Mouse (Mus musculus): ENCODE results near the gene Bclaf1. TPM values are rescaled to one million over a fixed set of nuclear protein-coding genes. Genes with fewer than 3 reads are reported as not detected.

Gene Bclaf1
- 103 and 105 TPM in 2 replicates for polyA plus RNA-seq (2015; fragmentation: Nextera tagmentation; extraction: Ambion mirVana)

- under 1% methylated on average over 84 of the region's 84 CpGs for WGBS
- no peaks in the 10 kb centered on the region for H3K36me3 ChIP-seq (ENCODE audit: control insufficient read depth, insufficient read depth, low read length)
- peak within 1 kb of the TSS; percentile 66 for H3K4me2 ChIP-seq (ENCODE audit: low read depth, low read length)
- no peaks in the 10 kb centered on the region for H3K27me3 ChIP-seq (ENCODE audit: control insufficient read depth, insufficient read depth, low read length)
- no peaks in the 10 kb centered on the region for H3K9me3 ChIP-seq (replicated peaks; ENCODE audit: control insufficient read depth, low read length)
- peak within 1 kb of the TSS; percentile 87 for H3K4me3 ChIP-seq (replicated peaks; ENCODE audit: low read length)
- H3K27ac ChIP-seq (ENCODE audit: low read length), result peak within 1 kb of the TSS; percentile 99
- H3K9ac ChIP-seq (ENCODE audit: low read length), result peak within 1 kb of the TSS; percentile 91
- H3K4me1 ChIP-seq (ENCODE audit: control insufficient read depth, insufficient read depth, low read length), result peaks cover 12% of the 10 kb centered on the region; the same call in 1 of the 2 replicates
- ATAC-seq (ENCODE audit: insufficient read depth, low FRiP score), result peak; percentile 99
Observed at GRCm38 (mm10) chr10:20311918-20312735, at the start of gene Bclaf1. Bclaf1 (plus strand) TSS chr10:20312469.

GRCm38 (mm10) chr10:20262896-20263295, 49.4 kb upstream of the Bclaf1 start:
- 87% methylated on average over 6 of the region's 6 CpGs for WGBS
- no peak overlapping the region for H3K27ac ChIP-seq (ENCODE audit: low read length)
- no peak overlapping the region for H3K4me2 ChIP-seq (ENCODE audit: low read depth, low read length)
- no peaks in the 10 kb centered on the region for H3K27me3 ChIP-seq (ENCODE audit: control insufficient read depth, insufficient read depth, low read length)
- no peaks in the 10 kb centered on the region for H3K4me1 ChIP-seq (ENCODE audit: control insufficient read depth, insufficient read depth, low read length)
- no peak overlapping the region for H3K4me3 ChIP-seq (replicated peaks; ENCODE audit: low read length)
- ATAC-seq (ENCODE audit: insufficient read depth, low FRiP score), result no peak
- no peaks in the 10 kb centered on the region for H3K9me3 ChIP-seq (replicated peaks; ENCODE audit: control insufficient read depth, low read length)
- H3K9ac ChIP-seq (ENCODE audit: low read length), result no peak overlapping the region
- no peaks in the 10 kb centered on the region for H3K36me3 ChIP-seq (ENCODE audit: control insufficient read depth, insufficient read depth, low read length)

- no peaks in the 10 kb centered on the region for H3K4me1 ChIP-seq (ENCODE audit: control insufficient read depth, insufficient read depth, low read length)
- H3K27ac ChIP-seq (ENCODE audit: low read length), result no peak overlapping the region
- no peak overlapping the region for H3K9ac ChIP-seq (ENCODE audit: low read length)
- no peaks in the 10 kb centered on the region for H3K36me3 ChIP-seq (ENCODE audit: control insufficient read depth, insufficient read depth, low read length)
- no peaks in the 10 kb centered on the region for H3K27me3 ChIP-seq (ENCODE audit: control insufficient read depth, insufficient read depth, low read length)
- H3K4me2 ChIP-seq (ENCODE audit: low read depth, low read length), result no peak overlapping the region
- no peak for ATAC-seq (ENCODE audit: insufficient read depth, low FRiP score)
- no peak overlapping the region for H3K4me3 ChIP-seq (replicated peaks; ENCODE audit: low read length)
- H3K9me3 ChIP-seq (replicated peaks; ENCODE audit: control insufficient read depth, low read length), result no peaks in the 10 kb centered on the region
- 93% methylated on average over 7 of the region's 7 CpGs for WGBS
Observed at GRCm38 (mm10) chr10:20264479-20264878, 47.8 kb upstream of the Bclaf1 start.

- WGBS, result 67% methylated on average over 10 of the region's 10 CpGs
Observed at GRCm38 (mm10) chr10:20267032-20267431, 45.2 kb upstream of the Bclaf1 start.

GRCm38 (mm10) chr10:20268945-20269344, 43.3 kb upstream of the Bclaf1 start:
- Histone ChIP-seq H3K36me3 (ENCODE audit: control insufficient read depth, insufficient read depth, low read length) (no peaks in the 10 kb centered on the region), H3K4me3 (replicated peaks; ENCODE audit: low read length) (no peak overlapping the region), H3K4me1 (ENCODE audit: control insufficient read depth, insufficient read depth, low read length) (no peaks in the 10 kb centered on the region), H3K27me3 (ENCODE audit: control insufficient read depth, insufficient read depth, low read length) (no peaks in the 10 kb centered on the region), H3K9me3 (replicated peaks; ENCODE audit: control insufficient read depth, low read length) (no peaks in the 10 kb centered on the region), H3K4me2 (ENCODE audit: low read depth, low read length) (no peak overlapping the region), H3K9ac (ENCODE audit: low read length) (no peak overlapping the region), H3K27ac (ENCODE audit: low read length) (no peak overlapping the region)
- 71% methylated on average over 7 of the region's 7 CpGs for WGBS
- no peak for ATAC-seq (ENCODE audit: insufficient read depth, low FRiP score)

More at GRCm38 (mm10) chr10:20267032-20267431, 45.2 kb upstream of the Bclaf1 start:
- H3K9ac ChIP-seq (ENCODE audit: low read length), result no peak overlapping the region
- H3K27ac ChIP-seq (ENCODE audit: low read length), result no peak overlapping the region
- H3K4me3 ChIP-seq (replicated peaks; ENCODE audit: low read length), result no peak overlapping the region
- ATAC-seq (ENCODE audit: insufficient read depth, low FRiP score), result no peak
- no peaks in the 10 kb centered on the region for H3K9me3 ChIP-seq (replicated peaks; ENCODE audit: control insufficient read depth, low read length)
- no peak overlapping the region for H3K4me2 ChIP-seq (ENCODE audit: low read depth, low read length)
- H3K36me3 ChIP-seq (ENCODE audit: control insufficient read depth, insufficient read depth, low read length), result no peaks in the 10 kb centered on the region
- no peaks in the 10 kb centered on the region for H3K27me3 ChIP-seq (ENCODE audit: control insufficient read depth, insufficient read depth, low read length)
- no peaks in the 10 kb centered on the region for H3K4me1 ChIP-seq (ENCODE audit: control insufficient read depth, insufficient read depth, low read length)

- Histone ChIP-seq H3K9me3 (replicated peaks; ENCODE audit: control insufficient read depth, low read length) (no peaks in the 10 kb centered on the region), H3K4me3 (replicated peaks; ENCODE audit: low read length) (no peak overlapping the region), H3K4me2 (ENCODE audit: low read depth, low read length) (no peak overlapping the region), H3K9ac (ENCODE audit: low read length) (no peak overlapping the region), H3K27ac (ENCODE audit: low read length) (no peak overlapping the region), H3K36me3 (ENCODE audit: control insufficient read depth, insufficient read depth, low read length) (no peaks in the 10 kb centered on the region), H3K27me3 (ENCODE audit: control insufficient read depth, insufficient read depth, low read length) (no peaks in the 10 kb centered on the region), H3K4me1 (ENCODE audit: control insufficient read depth, insufficient read depth, low read length) (no peaks in the 10 kb centered on the region)
- WGBS, result 80% methylated on average over 5 of the region's 5 CpGs
- no peak for ATAC-seq (ENCODE audit: insufficient read depth, low FRiP score)
Observed at GRCm38 (mm10) chr10:20272380-20272779, 39.9 kb upstream of the Bclaf1 start.

GRCm38 (mm10) chr10:20273278-20273677, 39.0 kb upstream of the Bclaf1 start:
- no peak for ATAC-seq (ENCODE audit: insufficient read depth, low FRiP score)
- Histone ChIP-seq H3K9ac (ENCODE audit: low read length) (no peak overlapping the region), H3K4me3 (replicated peaks; ENCODE audit: low read length) (no peak overlapping the region), H3K27me3 (ENCODE audit: control insufficient read depth, insufficient read depth, low read length) (no peaks in the 10 kb centered on the region), H3K36me3 (ENCODE audit: control insufficient read depth, insufficient read depth, low read length) (no peaks in the 10 kb centered on the region), H3K4me1 (ENCODE audit: control insufficient read depth, insufficient read depth, low read length) (no peaks in the 10 kb centered on the region), H3K4me2 (ENCODE audit: low read depth, low read length) (no peak overlapping the region), H3K9me3 (replicated peaks; ENCODE audit: control insufficient read depth, low read length) (no peaks in the 10 kb centered on the region), H3K27ac (ENCODE audit: low read length) (no peak overlapping the region)
- 69% methylated on average over 15 of the region's 15 CpGs for WGBS

GRCm38 (mm10) chr10:20274022-20274421, 38.2 kb upstream of the Bclaf1 start:
- H3K27ac ChIP-seq (ENCODE audit: low read length), result no peak overlapping the region
- no peaks in the 10 kb centered on the region for H3K36me3 ChIP-seq (ENCODE audit: control insufficient read depth, insufficient read depth, low read length)
- no peak for ATAC-seq (ENCODE audit: insufficient read depth, low FRiP score)
- no peaks in the 10 kb centered on the region for H3K4me1 ChIP-seq (ENCODE audit: control insufficient read depth, insufficient read depth, low read length)
- WGBS, result 82% methylated on average over 9 of the region's 9 CpGs
- no peak overlapping the region for H3K9ac ChIP-seq (ENCODE audit: low read length)
- H3K27me3 ChIP-seq (ENCODE audit: control insufficient read depth, insufficient read depth, low read length), result no peaks in the 10 kb centered on the region
- H3K9me3 ChIP-seq (replicated peaks; ENCODE audit: control insufficient read depth, low read length), result no peaks in the 10 kb centered on the region
- H3K4me2 ChIP-seq (ENCODE audit: low read depth, low read length), result no peak overlapping the region
- no peak overlapping the region for H3K4me3 ChIP-seq (replicated peaks; ENCODE audit: low read length)

- H3K36me3 ChIP-seq (ENCODE audit: control insufficient read depth, insufficient read depth, low read length), result no peaks in the 10 kb centered on the region
- no peak overlapping the region for H3K4me2 ChIP-seq (ENCODE audit: low read depth, low read length)
- no peaks in the 10 kb centered on the region for H3K27me3 ChIP-seq (ENCODE audit: control insufficient read depth, insufficient read depth, low read length)
- H3K9me3 ChIP-seq (replicated peaks; ENCODE audit: control insufficient read depth, low read length), result no peaks in the 10 kb centered on the region
- H3K9ac ChIP-seq (ENCODE audit: low read length), result no peak overlapping the region
- no peak overlapping the region for H3K27ac ChIP-seq (ENCODE audit: low read length)
- ATAC-seq (ENCODE audit: insufficient read depth, low FRiP score), result no peak
- H3K4me1 ChIP-seq (ENCODE audit: control insufficient read depth, insufficient read depth, low read length), result peaks cover 12% of the 10 kb centered on the region
- 42% methylated on average over 2 of the region's 2 CpGs for WGBS
- H3K4me3 ChIP-seq (replicated peaks; ENCODE audit: low read length), result no peak overlapping the region
Observed at GRCm38 (mm10) chr10:20281456-20281855, 30.8 kb upstream of the Bclaf1 start.

All from stomach, embryonic 16.5 days (tissue).